Mouse (Mus musculus) ZHBTc4 (cell line): ENCODE data around the gene Krtap7-1.

Source experiments
- DNase-seq: peaks from one replicate; pipeline ENCODE4 v3.0.0-alpha.2; 2011; ENCODE audit warnings: low read depth, low spot score

Gene Krtap7-1

GRCm38 (mm10) chr16:89508223-89508622 is at the start of gene Krtap7-1:
Krtap7-1 (minus strand) TSS chr16:89508323.
- no peak for DNase-seq

- no peak for DNase-seq
These were observed 42.2 kb upstream of the Krtap7-1 start for GRCm38 (mm10) chr16:89550298-89550697.

- no peak for DNase-seq
These were observed 29.9 kb upstream of the Krtap7-1 start for GRCm38 (mm10) chr16:89538031-89538484.

GRCm38 (mm10) chr16:89537349-89537748 is 29.2 kb upstream of the Krtap7-1 start:
- DNase-seq = no peak

- DNase-seq = no peak
These were observed 22.4 kb upstream of the Krtap7-1 start for GRCm38 (mm10) chr16:89530547-89530946.

- no peak for DNase-seq
These were observed 21.7 kb upstream of the Krtap7-1 start for GRCm38 (mm10) chr16:89529846-89530245.

GRCm38 (mm10) chr16:89528380-89528779 is 20.3 kb upstream of the Krtap7-1 start:
- no peak for DNase-seq

GRCm38 (mm10) chr16:89520996-89521395 is 12.9 kb upstream of the Krtap7-1 start:
- DNase-seq = no peak

- no peak for DNase-seq
These were observed 12.4 kb upstream of the Krtap7-1 start for GRCm38 (mm10) chr16:89520555-89520954.

GRCm38 (mm10) chr16:89520091-89520490 is 12.0 kb upstream of the Krtap7-1 start:
- no peak for DNase-seq

GRCm38 (mm10) chr16:89517635-89518034 is 9.5 kb upstream of the Krtap7-1 start:
- peak; percentile 65 for DNase-seq

GRCm38 (mm10) chr16:89513431-89513830 is 5.3 kb upstream of the Krtap7-1 start:
- DNase-seq = no peak

- no peak for DNase-seq
These were observed 4.6 kb downstream of the Krtap7-1 start for GRCm38 (mm10) chr16:89503571-89503970.

- no peak for DNase-seq
These were observed 6.3 kb downstream of the Krtap7-1 start for GRCm38 (mm10) chr16:89501870-89502269.

GRCm38 (mm10) chr16:89497002-89497401 is 11.1 kb downstream of the Krtap7-1 start:
- no peak for DNase-seq

GRCm38 (mm10) chr16:89495394-89496153 is 12.5 kb downstream of the Krtap7-1 start:
- no peak for DNase-seq

GRCm38 (mm10) chr16:89487852-89488251 is 20.3 kb downstream of the Krtap7-1 start, which contains the start of gene Krtap8-1:
Krtap8-1 (minus strand) TSS chr16:89487952.
- DNase-seq = no peak

GRCm38 (mm10) chr16:89477679-89478314 is 30.3 kb downstream of the Krtap7-1 start:
- DNase-seq = no peak

- no peak for DNase-seq
These were observed 46.9 kb downstream of the Krtap7-1 start for GRCm38 (mm10) chr16:89461189-89461588.
